Comparison of ENCODE assay signal across 13 mouse cellular contexts in the genomic region with DNA sequence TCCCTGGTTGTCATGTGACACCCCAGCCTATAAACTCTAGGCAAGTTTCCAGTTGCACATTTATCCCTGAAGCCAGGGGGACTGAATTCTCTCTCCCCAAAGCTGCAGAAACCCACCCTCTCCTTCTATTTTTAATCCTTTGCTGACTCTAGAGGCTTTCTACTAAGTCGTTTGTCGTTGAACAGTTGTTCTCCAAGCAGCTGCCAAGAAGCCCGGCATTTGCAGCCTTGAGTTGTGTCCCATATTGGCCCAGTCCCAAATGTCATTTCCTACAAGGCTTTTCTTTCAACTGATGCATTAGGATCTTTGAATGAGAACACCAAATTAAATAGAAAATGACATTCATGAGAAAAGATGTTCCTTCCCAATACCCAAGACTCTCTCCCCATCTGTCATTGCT.
DNase-seq lines count a peak whose midpoint lies in the region; ATAC-seq and TF ChIP-seq lines count a peak whose summit lies in the region.
"Had no signal": no experiment of that assay in that cellular context is flagged by ENCODE, and none has a peak within 500 bp of the region (broad histone marks: within the 10 kb centered on the region; RNA-seq: fewer than 3 reads in every experiment).

No protein-coding gene starts in this region.

- WGBS in midbrain, postnatal 0 days, result 47% methylated on average over 3 of the region's 3 CpGs
- WGBS in midbrain, embryonic 11.5 days, result 88% methylated on average over 3 of the region's 3 CpGs
- WGBS in olfactory bulb, adult 2 months, result 19% methylated on average over 3 of the region's 3 CpGs

- H3K27ac ChIP-seq in midbrain, postnatal 0 days (ENCODE audit: low read depth, low read length), result no peak overlapping the region
- H3K27ac ChIP-seq in midbrain, embryonic 11.5 days (ENCODE audit: low read depth, low read length), result no peak overlapping the region
- H3K27ac ChIP-seq in olfactory bulb, adult 2 months (ENCODE audit: insufficient read depth, low read depth, low read length), result peak overlapping the region; percentile 13; the same call in 1 of the 2 replicates
- H3K27ac ChIP-seq: embryonic facial prominence, embryonic 12.5 days; hindbrain, embryonic 15.5 days had no signal

- no peaks in the 10 kb centered on the region for H3K9me3 ChIP-seq in midbrain, postnatal 0 days (ENCODE audit: low read length)
- H3K9me3 ChIP-seq in midbrain, embryonic 11.5 days (ENCODE audit: control insufficient read depth, low read length), result no peaks in the 10 kb centered on the region
- H3K9me3 ChIP-seq: embryonic facial prominence, embryonic 12.5 days; hindbrain, embryonic 15.5 days had no signal

- ATAC-seq in midbrain, postnatal 0 days (ENCODE audit: low FRiP score), result no peak
- ATAC-seq in midbrain, embryonic 11.5 days (ENCODE audit: low FRiP score), result no peak
- ATAC-seq: midbrain, embryonic 16.5 days had no signal

- no peaks in the 10 kb centered on the region for H3K36me3 ChIP-seq in midbrain, postnatal 0 days (ENCODE audit: insufficient read depth, low read length)
- H3K36me3 ChIP-seq in midbrain, embryonic 11.5 days (ENCODE audit: control insufficient read depth, insufficient read depth, low read length), result no peaks in the 10 kb centered on the region
- H3K36me3 ChIP-seq: embryonic facial prominence, embryonic 12.5 days; hindbrain, embryonic 15.5 days had no signal

- no peaks in the 10 kb centered on the region for H3K27me3 ChIP-seq in midbrain, postnatal 0 days (ENCODE audit: insufficient read depth, low read length)
- no peaks in the 10 kb centered on the region for H3K27me3 ChIP-seq in midbrain, embryonic 11.5 days (ENCODE audit: control insufficient read depth, insufficient read depth, low read length)
- H3K27me3 ChIP-seq: embryonic facial prominence, embryonic 12.5 days; hindbrain, embryonic 15.5 days had no signal

- peak; percentile 14 to 19 for DNase-seq in cerebellum, postnatal 14 days
- DNase-seq in cerebellum, adult 8-10 months, result no peak
- DNase-seq in kidney, postnatal 10 days, result peak; percentile 53
- DNase-seq in kidney, adult 8-10 months, result no peak
- peak; percentile 79 for DNase-seq in midbrain, postnatal 0 days (ENCODE audit: low spot score)
- no peak for DNase-seq in midbrain, embryonic 11.5 days (ENCODE audit: low spot score, missing footprints)
- no peak for DNase-seq in spleen, postnatal 14 days (ENCODE audit: low spot score in 2 of 2)
- DNase-seq: adrenal gland, postnatal 36 days; cerebellum, adult 9-10 months had no signal

- no peak overlapping the region for H3K4me2 ChIP-seq in midbrain, postnatal 0 days (ENCODE audit: low read depth, low read length, poor library complexity, severe bottlenecking)
- no peak overlapping the region for H3K4me2 ChIP-seq in midbrain, embryonic 11.5 days
- H3K4me2 ChIP-seq: embryonic facial prominence, embryonic 12.5 days; hindbrain, embryonic 15.5 days had no signal

- no peak overlapping the region for H3K4me3 ChIP-seq in midbrain, postnatal 0 days (ENCODE audit: low read depth, low read length)
- no peak overlapping the region for H3K4me3 ChIP-seq in midbrain, embryonic 11.5 days (ENCODE audit: low read depth, low read length)
- no peak overlapping the region for H3K4me3 ChIP-seq in olfactory bulb, adult 2 months (ENCODE audit: insufficient read depth, low read depth, low read length)
- H3K4me3 ChIP-seq: embryonic facial prominence, embryonic 12.5 days; hindbrain, embryonic 15.5 days had no signal

- TF ChIP-seq CTCF in midbrain, postnatal 0 days (IDR thresholded peaks at IDR 0.05), result no peak
- no peak for TF ChIP-seq CTCF in olfactory bulb, adult 2 months (IDR thresholded peaks at IDR 0.05; ENCODE audit: insufficient read depth, low read depth, low read length)

- H3K9ac ChIP-seq in midbrain, postnatal 0 days (replicated peaks; ENCODE audit: low read length, poor library complexity, severe bottlenecking), result no peak overlapping the region
- H3K9ac ChIP-seq in midbrain, embryonic 11.5 days (ENCODE audit: low read length), result no peak overlapping the region
- H3K9ac ChIP-seq: embryonic facial prominence, embryonic 12.5 days; hindbrain, embryonic 15.5 days had no signal

- no peaks in the 10 kb centered on the region for H3K4me1 ChIP-seq in midbrain, postnatal 0 days (ENCODE audit: insufficient read depth, low read length)
- H3K4me1 ChIP-seq in midbrain, embryonic 11.5 days (ENCODE audit: control insufficient read depth, insufficient read depth, low read length), result no peaks in the 10 kb centered on the region
- H3K4me1 ChIP-seq in olfactory bulb, adult 2 months (ENCODE audit: control insufficient read depth, insufficient read depth, low read length), result peaks cover 5% of the 10 kb centered on the region
- H3K4me1 ChIP-seq: embryonic facial prominence, embryonic 12.5 days had no signal

- TF ChIP-seq POLR2A in olfactory bulb, adult 2 months (IDR thresholded peaks at IDR 0.05; ENCODE audit: insufficient read depth, low read depth, low read length), result no peak

Comparison
In these comparisons a context has a peak if more than half of its experiments do, and no peak if none do; other contexts are left out.
1. DNase-seq: peak in cerebellum, postnatal 14 days (2 of 2), kidney, postnatal 10 days (single experiment) and midbrain, postnatal 0 days (single experiment); none in cerebellum, adult 8-10 months (single experiment), kidney, adult 8-10 months (0 of 2), midbrain, embryonic 11.5 days (single experiment) and spleen, postnatal 14 days (0 of 2).